Mouse (Mus musculus): ENCODE measurements around the gene Hk2.

The Hk2 gene

DNA sequence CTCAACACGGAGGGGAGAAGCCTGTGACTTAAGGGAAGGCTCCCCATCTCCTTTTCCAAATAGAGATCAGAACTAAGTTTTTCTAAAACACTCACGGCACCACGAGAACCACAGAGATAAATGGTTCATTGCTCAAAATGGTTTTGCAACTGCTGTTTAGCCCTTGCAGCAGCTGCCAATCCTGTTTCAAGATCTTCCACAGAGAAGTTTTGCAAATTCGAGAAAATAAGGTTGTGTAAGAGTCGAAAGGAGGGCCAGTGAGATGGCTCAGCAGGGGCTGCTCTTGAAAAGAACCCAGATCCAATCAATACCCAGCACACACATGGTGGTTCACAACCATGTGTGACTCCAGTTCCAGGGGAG is 32.8 kb downstream of the Hk2 start:
- no peak for DNase-seq (ENCODE audit: extremely low read depth, low read depth)

DNA sequence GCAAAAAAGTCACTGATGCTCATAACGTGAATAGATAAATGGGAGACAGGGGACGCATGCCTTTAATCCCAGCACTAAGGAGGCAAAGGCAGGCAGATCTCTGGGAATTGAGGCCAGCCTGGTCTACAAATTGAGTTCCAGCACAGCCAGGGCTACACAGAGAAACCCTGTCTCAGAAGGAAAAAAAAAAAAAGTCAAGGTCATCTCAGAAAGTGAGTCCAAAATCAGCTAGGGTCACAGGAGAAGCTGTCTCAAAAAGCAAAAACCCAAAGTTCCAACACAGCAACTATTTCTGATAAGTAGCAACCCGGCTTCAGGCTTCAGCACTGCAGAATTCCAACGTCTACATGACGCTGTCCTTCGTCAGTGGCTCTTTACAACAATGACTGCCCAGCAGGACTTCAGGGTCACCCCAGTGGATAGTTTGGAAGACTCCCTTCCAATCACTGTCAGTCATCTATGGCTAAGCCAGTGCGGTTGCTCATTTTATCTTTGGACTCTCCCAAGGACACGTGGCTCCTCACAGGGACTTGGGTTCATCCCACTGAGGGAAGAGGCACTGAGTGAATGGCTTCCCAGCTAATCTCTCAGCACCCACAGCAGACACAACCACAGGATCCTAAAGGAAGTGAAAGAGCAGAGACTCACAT is 33.3 kb downstream of the Hk2 start:
- no peak for DNase-seq (ENCODE audit: extremely low read depth, low read depth)

DNA sequence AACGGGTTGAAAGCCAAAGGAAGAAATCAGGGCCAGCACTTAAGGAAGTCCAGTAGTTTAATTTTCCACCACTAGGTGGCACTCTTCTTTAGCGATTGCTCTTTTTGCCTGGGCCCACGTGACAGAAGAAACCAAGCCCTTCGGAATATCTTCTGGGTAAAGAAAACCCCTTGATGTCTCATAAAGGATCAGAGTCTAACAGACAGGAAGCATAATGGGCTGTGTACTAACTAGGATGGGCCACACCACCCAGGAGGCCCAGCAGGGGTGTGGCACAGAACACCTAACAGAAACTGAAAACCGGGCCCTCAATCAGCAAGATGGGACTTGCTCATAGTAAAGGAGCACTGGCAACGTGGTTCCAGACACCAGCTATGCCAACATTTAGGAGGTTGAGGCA is 34.0 kb downstream of the Hk2 start:
- peak; percentile 57 for DNase-seq (ENCODE audit: extremely low read depth, low read depth)

DNA sequence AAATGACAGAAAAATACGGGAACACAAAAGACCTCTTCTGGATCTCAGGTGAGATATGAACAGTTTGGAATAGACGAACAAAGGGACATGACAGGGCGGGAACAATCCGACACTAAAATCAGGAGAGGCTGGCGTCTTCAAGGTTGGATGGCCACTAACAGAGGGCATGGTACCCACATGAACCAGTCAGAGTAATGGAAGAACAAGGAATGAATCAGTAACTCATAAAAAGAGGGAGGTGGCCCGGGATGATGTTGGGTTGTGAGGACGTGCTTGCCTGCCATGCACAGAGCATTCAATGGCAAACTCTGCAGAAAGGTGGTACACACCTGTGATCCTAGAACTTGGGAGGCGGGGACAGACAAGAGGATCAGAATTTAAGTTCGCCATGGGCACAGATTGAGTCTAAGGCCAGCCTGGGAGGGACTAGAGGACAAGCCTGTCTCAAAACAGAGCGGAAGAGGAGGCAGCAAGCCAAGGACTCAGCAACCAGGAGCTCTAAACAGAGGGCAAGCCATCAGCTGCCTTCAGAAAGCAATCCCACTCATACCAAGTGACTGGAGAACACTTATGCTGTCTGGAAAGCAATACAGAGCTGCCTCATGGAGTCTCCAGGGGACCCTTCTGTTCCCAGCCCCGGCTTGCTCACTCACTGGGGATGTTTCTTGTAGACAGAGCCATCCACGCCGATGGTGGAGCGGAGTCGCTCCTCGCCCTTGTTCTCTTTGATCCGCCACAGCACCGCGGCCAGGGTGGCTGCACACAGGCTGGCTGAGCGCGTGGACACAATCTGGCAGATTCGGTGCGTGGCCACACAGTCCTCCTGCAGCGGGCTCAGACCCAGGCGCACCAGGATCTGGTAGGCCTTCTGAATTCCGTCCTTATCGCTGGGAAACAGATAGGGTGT is 36.4 kb downstream of the Hk2 start:
- DNase-seq (ENCODE audit: extremely low read depth, low read depth) = no peak

DNA sequence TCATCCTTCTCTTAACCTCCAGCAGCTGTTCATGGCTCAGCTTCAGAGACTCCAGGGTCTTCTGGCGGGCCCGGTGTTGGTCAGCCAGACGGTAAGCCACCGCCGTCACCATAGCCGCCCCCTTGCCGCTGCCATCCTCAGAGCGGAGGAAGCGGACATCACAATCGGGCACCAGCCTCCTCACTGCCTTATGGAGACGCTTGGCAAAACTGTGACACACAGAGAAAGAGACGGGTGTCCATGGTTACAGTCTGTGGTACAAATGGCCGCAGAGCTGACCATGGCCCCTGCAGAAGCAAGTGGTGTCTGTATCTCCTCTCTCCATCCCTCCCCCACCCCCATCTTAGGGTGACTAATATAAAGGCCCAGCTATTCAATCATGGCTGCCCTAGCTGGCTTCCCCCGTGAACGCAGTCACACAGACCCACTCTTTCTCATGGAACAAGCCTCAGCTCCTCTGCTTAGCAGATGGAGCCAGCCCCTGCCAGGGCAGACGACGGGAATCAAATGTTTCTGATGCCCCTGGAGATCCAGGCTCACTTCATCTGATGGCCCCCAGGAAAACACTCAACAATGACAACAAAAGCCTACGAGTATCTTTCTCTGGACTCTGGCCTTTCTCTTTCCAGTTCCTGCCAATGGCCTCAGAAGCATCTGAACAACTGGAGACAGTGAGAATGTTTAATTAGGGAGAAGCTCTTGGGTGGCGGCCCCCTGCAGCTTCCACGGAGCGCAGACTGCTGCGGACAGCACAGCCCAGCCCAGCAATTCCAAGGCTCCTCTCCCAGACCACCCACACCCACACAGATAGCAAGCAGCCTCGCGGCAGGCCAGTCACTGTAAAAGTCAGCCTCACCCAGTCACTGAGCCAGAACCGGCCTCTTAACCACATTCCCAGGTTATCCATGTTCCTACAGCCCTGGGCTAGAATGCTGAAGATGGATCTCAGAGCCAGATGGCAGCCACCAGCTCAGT is 37.3 kb downstream of the Hk2 start:
- DNase-seq (ENCODE audit: extremely low read depth, low read depth) = no peak

DNA sequence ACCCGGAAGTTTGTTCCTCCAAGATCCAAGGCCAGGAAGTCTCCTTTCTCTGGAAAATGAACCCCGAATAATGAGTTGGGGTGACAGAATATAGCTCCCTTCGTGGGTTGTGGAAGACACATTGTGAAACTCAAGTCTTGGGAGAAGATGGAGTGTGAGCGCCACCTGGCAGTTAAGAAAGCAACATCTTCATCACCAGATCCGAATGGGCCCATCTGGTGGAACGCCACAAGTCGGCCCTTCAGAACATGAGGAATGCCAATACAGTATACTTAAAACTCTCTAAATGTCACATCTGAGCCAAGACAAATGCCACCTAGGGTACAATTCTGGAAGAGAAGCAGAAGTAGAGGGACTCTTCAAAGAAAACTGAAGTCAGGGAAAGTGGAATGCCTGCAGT is 38.9 kb downstream of the Hk2 start:
- DNase-seq (ENCODE audit: extremely low read depth, low read depth) = no peak

DNA sequence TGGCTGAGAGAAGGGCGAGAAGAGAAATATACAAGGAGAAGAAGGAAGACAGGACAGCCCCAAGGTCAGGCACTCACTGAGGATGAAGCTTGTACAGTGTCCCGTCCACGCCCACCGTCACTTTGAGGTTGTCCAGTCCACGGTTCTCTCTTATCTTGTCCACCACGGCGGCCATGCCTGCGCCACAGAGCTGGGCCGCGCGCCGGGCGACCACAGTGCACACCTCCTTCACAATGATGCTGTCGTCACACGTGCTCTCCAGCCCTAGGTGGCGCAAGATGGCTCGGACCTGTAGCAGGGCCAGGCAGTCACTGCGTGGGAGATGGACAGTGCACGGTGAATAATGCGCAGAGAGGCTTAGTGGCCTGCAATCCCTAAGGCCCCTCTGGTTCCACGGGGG is 45.6 kb downstream of the Hk2 start:
- DNase-seq (ENCODE audit: extremely low read depth, low read depth) = no peak

DNA sequence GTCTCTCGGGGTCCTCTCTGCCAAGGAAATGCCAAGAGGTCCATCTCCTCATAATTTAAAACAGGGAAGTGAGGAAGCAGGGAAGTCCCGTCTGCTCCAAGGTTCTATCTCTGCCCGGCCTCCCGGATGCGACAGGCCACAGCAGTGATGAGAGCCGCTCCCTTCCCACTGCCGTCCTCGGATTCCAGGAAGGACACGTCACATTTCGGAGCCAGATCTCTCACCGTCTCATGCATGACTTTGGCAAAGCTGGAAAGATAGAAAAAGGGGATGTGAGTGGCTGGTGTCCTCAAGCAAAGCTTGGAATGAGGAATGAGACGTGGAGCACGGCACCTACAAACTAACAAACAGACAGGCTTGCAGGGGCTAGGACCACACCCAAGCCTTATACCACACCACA is 47.0 kb downstream of the Hk2 start:
- no peak for DNase-seq (ENCODE audit: extremely low read depth, low read depth)

DNA sequence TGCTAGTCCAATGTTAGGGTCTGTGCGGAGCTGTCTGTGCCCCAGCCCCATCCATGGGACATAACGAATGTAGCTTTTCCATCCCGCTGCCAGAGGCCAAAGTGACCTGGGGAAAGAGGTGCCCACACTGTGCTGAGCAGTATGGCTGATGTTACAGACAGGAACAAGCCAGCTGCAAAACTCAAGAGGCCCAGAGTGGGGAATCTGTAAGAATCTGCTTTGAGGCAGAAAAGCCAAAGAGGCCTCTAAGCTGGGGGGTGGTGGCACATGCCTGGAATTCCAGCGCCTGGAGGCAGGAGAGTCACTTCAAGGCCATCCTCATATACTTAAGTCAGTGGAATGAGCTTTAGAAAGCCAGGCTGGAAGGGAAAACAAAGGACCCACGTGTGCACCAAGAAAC is 50.9 kb downstream of the Hk2 start:
- no peak for DNase-seq (ENCODE audit: extremely low read depth, low read depth)

DNA sequence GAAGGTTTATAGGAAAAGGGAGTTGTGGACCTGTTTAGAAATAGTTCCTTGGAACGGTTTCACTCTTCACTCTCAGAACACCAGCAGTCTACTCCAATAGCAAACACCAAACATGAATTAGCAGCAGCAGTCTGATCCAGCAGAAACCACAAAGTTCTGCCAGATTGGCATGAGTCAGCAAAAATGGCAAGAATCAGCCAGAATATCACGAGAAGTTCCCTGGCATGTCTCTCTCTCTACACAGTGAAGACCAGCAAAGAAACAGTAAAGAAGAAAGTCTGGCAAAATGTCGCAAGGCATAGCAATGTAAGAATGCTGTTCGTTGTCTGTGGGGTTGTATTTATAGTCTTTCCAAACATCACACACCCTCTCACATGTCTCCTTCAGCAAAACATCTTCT is 58.1 kb downstream of the Hk2 start:
- no peak for DNase-seq (ENCODE audit: extremely low read depth, low read depth)

DNA sequence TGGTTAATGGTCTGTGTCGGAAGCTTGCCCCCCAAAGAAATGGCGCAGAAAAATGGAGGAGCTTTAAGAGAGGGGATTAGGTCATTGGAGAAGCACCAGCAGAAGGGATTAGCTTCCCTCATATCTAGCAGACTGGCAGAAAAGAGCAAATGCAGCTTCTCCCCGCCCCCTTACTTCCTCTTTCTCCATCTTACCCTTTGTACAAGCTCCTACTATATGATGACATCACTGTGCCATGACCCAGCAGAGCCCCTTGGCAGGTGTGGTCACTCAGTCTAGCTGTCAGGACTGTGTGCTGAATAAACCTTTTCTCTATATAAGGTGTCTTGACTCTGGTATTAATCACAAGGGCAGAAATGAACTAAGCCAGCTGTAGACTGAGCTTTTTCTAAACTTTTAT is 58.6 kb downstream of the Hk2 start:
- DNase-seq (ENCODE audit: extremely low read depth, low read depth) = peak; percentile 63

DNA sequence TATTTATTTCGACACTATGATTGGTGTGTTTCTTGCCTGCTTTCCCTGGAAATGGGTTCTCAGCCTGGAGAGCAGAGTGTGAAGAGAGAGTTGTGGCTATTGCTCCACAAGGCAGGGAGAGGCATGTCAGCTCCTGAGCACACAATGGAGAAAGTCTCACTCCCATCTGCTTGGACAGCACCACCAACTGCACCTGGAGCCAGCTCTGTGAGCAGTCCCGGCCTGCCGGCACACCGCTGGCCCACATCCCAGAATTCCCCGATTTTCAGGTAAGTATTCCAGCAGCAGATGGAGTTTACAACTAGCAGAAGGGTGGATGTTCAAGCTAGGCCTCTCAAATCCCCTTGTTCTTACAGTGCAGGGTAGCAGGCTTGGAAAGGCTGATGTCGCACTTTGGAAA is 59.0 kb downstream of the Hk2 start:
- no peak for DNase-seq (ENCODE audit: extremely low read depth, low read depth)

DNA sequence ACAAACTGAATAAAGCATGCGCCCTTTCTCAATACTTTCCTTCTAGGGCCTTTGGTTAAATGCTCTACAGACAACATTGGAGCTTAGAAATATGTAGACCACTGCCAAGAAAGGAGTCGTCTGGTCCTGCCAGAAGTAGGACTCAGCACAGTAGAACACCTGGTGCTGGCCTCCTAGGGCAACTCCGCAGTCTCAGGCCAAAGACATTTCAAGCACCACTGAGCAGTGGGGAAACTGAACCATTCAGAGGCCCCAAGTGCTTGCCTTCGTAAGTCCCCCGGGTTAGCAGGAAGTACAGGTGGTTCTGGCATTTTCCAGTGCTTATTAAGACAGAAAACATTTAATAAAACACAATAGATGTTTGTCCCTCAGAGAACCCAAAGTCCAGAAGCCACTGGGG is 59.4 kb downstream of the Hk2 start:
- DNase-seq (ENCODE audit: extremely low read depth, low read depth) = no peak

DNA sequence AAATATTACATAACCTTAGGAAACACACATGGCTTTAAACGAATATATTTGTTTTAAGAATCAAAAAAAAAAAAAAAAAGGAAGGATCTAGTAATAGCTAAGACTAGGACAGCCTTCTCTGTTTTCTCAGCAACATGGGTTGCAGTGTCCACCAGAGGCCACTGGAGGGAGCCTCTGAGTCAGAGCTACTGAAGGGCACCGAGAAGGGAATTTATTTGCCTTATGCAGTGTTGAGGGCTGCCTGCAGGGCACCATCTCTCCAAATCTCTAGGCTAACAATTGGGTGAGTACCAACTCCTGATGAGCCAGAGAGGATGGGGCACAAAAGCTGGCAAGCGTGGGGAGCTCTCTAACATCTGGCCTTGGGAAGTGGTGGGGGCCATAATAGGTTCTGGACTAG is 60.0 kb downstream of the Hk2 start:
- peak; percentile 64 for DNase-seq (ENCODE audit: extremely low read depth, low read depth)

DNA sequence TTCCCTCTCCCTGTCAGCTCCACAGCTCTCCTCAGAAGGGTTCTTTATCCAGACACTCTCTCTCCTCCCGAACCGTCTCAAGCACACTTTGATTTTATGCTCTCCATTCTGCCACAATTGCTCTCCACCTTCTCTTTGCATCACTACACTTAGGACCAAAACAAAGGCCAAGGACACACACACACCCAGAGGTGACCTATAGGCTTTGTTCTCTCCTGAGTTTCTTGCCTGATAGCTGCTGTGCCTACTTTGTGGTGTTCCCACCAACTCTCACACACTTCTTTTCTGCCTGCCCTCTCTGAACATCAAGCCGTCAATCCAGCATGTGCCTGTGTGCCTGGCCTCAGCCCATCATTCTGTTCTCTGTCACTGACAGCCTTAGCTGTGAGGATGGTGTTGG is 66.5 kb downstream of the Hk2 start:
- DNase-seq (ENCODE audit: extremely low read depth, low read depth) = no peak

DNA sequence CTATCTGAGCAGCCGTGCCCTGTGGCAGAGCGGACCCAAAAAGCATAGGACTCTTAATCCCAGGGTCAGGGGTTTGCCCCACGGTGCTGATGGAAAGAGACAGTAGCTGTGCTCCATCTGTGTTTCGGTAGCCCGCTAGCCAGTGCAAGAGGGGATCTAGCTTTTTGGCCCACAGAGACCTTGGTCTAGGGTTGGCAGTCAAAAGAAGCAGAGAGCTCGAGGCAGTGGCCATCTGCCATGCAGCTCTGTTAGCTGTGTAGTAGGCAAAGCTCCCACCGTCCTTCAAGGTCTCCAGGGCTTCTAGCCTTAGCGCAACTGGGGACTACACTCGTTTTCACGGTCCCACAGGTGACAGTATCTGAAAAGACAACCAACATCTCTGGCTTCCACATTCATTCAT is 67.0 kb downstream of the Hk2 start:
- no peak for DNase-seq (ENCODE audit: extremely low read depth, low read depth)

DNA sequence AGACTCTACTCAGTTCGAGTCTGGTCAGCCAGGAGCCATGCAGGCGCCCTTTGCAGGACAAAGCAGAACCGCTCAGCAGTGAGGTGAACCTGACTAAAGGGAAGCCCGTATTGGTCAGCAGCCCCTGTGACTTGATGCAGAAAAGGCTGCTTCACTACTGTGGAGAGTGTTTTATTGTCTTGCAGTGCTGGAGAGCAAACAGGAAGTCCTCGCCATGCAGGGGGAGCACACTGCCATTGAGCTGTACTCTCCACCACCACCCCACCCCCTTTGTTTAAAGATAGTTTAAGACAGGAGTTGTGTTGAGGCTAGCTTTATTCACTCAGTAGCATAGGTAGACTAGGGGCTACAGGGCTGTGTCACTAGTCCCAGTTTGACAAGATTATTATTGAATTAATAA is 69.0 kb downstream of the Hk2 start, which contains the start of gene Pole4:
Pole4 (minus strand) TSS at position 145 of the 400 bp plus-strand sequence.
- DNase-seq (ENCODE audit: extremely low read depth, low read depth) = no peak

DNA sequence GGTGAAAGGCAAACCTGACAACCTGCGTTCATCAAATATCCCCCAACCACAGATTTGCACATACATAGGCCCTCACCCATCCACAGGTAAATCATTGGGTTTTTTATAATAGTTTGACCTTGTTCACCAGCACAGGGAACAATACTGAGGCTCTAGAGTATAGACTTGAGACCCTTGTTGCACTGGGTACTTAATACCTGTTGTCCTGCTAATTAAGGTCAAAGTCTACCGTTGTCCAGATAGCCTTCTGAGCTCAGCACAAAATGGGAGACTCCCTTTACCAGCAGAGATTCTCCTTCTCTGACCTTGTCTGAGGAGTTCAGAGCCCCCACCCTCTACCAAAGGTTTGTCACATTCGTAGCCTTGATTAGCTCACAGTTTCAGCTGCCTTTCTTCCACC is 70.5 kb downstream of the Hk2 start:
- DNase-seq (ENCODE audit: extremely low read depth, low read depth) = no peak

DNA sequence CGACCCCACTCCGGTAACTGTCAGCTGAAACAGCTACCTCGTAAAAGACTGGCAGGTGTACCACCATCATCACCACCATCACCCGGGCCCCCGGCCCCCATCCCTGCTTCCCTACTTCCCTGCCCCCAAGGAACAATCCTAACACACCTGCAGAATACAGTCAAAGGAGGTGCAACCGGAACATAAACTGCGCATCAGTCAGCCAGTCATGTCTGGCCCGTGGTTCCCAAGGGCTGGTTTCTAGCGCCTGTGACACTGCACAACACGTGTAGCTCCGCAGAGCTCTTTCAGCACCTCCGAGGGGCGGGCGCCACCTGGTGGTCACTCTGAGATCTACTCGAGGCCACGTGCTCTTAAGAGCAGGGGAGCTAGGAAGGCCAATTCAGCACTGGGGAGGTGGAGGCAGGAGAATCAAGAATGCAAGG is 71.6 kb downstream of the Hk2 start:
- DNase-seq (ENCODE audit: extremely low read depth, low read depth) = peak; percentile 73

DNA sequence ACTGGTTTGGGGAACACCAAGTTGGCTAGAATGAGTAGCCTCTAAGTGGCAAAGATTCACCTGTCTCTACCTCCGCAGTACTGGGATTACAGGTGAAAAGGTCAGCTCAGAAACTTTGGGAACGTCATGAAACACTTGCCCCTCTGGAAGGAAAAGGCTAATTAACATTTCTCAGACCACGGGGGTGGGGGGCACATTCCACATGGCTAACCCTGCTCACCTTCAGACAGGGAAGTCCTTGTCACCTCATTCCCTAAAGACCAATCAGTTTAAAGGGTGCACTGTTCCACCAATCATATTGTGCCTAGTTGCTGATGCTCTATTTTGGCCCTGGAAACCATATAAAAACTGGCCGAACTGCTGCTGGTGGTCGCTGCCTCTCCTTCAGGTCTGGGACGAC is 73.0 kb downstream of the Hk2 start:
- DNase-seq (ENCODE audit: extremely low read depth, low read depth) = no peak

DNA sequence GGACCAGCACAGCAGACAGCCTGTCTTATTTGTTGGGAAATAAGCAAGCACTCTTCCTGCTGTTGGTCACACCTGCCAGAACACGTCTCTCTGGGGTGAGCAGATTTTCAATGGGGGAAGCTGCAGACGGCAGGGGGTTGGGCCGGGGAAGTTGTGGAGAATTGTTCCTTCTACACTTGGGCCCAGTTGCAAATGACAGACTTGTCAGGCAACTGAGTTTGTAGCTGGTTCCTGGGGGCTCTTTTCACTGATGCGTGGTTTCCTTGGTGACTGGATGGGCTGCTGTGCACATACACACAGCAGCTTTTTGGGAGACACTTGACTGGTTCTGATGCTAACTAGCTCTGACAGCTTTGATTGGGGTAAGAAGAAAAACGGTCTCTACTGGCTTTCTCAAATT is 74.4 kb downstream of the Hk2 start:
- no peak for DNase-seq (ENCODE audit: extremely low read depth, low read depth)

DNA sequence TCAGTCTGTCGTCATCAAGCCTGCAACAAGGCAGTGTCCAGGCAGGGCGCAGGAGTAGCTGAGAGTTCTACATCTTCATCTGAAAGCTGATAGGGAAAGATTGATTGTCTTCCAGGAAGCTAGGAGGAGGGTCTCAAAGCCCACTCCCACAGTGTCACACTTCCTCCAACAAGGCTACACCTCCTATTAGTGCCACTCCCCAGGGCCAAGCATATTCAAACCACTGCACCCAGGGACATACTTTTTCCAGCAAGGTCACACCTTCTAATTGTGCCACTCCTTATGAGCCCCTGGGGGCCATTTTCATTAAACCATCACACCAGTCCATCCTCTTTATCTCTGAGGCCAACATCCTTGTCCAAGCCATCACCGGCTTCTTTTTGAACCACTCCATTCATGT is 77.5 kb downstream of the Hk2 start:
- DNase-seq (ENCODE audit: extremely low read depth, low read depth) = no peak
